Mouse (Mus musculus): ENCODE measurements around the gene Spag4.
"Not testable (repeated sequence)": the region's sequence is repeated elsewhere in the genome, so short reads cannot be mapped to it uniquely, and the experiment has no call there.

Gene Spag4

DNA sequence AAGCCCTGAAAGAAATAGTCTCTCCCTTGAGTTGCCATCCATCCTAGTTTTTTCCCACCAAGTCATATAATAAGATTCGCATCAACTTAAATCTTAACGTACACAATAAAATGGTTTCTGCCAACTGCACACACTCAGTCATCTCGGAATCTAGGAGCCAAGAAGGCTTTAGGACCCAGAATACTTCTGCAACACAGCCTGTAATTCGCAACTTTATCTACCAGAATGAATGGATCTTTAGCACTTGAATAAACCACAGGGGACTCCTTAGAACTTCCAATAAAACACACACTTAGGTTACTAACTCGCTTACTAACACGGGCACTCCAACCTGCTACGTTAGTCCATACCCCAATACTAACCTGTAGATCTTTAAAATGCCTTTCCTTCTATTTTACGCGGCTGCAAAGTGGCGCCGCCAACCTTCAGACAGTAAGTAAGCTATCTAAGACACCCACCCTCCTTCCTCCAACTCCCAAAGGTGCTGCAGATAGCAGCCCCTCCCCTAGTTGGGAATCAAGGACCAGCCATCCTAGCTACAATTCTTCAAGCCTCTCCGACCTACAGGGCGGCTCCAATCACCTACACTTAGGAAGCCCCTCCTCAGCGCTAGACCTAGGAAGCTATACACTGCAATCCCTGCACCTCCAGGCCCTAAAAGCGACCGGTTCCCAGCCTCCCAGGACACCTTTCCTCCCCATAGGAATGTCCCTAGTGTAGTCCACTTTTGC, 45.8 kb downstream of the Spag4 start:
- in situ Hi-C loops (cut with MseI, MboI) = no loop called here

DNA sequence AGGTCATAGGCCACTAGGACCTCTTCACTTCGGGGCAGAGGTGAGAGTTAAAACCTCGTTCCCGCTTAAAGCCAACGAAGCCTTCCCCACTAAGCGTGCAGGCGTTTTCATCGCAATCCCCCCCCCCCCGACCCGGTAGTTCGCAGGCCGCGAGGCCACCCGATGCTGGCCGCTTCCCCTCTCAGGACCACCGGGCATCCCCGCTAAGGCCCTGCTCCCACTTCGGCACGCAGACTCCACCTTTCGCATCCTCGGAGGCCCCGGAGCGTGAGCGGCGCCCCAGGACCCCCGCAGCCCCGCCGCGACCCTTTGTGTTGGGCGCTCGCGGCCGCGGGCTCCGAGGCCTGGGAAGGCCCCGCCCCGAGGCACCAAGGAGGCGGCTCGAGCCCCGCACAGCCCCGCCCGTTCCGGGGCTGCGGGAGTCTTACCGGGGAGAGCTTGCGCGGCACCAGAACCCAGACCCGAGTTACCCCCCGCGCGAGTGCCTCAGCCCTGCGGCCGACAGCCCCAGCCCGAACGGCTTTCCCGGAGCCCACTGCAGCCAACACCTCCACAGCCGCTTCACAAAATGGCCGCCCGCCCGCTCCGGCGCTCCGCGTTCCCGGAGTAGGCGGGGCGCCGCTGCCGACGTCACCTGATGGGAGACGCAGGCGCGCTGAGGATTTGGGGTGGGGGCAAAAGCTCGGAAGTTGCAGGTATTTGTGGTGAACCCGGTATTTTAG, 46.5 kb downstream of the Spag4 start, which contains the start of the genes Cpne1 and Rbm12:
TSS of gene Cpne1 (minus strand) at position 608 of the 722 bp plus-strand sequence.
TSS of gene Rbm12 (minus strand) at position 621 of the 722 bp plus-strand sequence.
- in situ Hi-C loops (cut with MseI, MboI) = no loop called here

DNA sequence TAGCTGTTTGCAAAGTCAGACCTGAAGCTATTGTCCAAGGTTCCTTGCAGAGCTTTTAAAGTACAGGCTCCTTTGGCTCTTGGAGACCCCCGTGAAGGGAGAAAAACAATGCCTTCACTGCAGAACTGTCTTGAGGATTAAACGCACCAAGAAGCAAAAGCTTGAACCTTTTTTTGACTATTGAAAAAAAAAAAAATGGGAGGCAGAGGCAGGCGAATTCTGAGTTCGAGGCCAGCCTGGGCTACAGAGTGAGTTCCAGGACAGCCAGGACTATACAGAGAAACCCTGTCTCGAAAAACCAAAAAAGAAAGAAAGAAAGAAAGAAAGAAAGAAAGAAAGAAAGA, 47.1 kb downstream of the Spag4 start:
- in situ Hi-C loops (cut with MseI, MboI) = not testable (repeated sequence)

DNA sequence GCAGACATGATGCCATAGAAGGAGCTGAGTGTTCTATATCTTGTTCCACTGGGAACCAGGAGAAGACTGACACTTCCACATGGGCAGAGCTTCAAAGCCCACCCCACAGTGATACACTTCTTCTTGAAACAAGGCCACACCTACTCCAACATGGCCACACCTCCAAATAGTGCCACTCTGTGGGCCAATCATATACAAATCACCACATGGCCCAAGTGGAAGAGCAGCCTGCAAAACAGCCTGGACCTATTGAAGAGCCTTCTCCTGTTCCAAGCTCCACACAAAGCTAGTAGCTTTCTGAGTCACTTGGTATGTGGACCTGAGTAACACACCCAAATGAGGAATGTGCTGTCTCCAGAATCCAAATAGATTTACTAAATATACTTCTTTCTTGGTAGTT, 54.6 kb downstream of the Spag4 start:
- in situ Hi-C loops (cut with MseI, MboI) = no loop called here

Data from mouse trophoblast stem cell (cell line).